Mouse (Mus musculus) retina, embryonic 14.5 days (tissue): Measurements from ENCODE around the gene Mea1.

ENCODE experiments used
- DNase-seq: peaks from one replicate; pipeline ENCODE4 v3.0.0-alpha.2; 2015; ENCODE audit warnings: low spot score

The Mea1 gene

DNA sequence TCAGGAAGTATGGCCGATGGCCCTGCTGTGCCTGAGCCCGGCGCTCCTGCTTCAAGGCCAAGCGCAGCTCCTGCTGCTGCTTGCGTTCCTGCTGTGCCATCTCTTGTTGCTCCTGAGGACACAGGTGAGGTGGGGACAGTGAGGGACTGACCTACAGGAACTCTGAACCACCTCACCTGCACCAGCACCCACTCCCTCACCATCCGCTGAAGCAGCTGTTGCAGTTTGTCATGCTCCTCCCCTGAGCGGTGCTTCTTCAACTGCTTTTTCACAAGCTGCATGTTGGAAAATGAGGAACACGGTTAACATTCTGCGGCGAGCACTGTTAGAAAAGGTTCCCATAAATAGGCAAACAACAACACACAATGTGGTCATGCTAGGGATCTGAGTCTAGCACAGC is 8.7 kb upstream of the Mea1 start:
- DNase-seq: no peak

- DNase-seq: peak; percentile 92
These were observed 4.6 kb upstream of the Mea1 start, which contains the start of gene Rrp36 for GRCm38 (mm10) chr17:46673850-46674529. Gene Rrp36, minus strand, starts transcription at chr17:46674352.

- DNase-seq: no peak
These were observed 3.9 kb upstream of the Mea1 start for GRCm38 (mm10) chr17:46674530-46675283.

DNA sequence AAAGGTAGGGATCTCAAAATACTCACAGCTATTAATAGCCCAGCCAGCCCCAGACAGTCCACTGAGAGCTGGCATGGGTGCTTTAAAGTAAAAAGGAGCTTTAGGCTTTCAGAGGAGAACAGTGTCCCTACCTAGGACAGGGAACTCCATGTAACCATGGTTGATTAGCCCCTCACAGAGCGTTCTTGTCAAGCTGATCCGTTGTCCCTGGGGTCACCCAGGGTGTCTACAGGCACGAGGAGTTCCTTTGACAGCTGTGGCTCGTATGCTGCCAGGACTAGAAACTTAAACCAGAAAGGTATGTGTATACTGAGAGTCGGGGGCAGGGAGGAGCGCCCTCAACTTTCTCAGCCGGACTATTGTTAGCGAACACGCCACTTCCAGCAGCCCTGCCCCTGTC is 318 bp downstream of the Mea1 start:
- DNase-seq: no peak

GRCm38 (mm10) chr17:46679843-46680759 is 1.5 kb downstream of the Mea1 start:
- DNase-seq: peak; percentile 65

- peak; percentile 98 for DNase-seq
These were observed 2.3 kb downstream of the Mea1 start, which contains the start of gene Klhdc3 for GRCm38 (mm10) chr17:46680760-46681373. Gene Klhdc3, minus strand, starts transcription at chr17:46680914.

- no peak for DNase-seq
These were observed 3.0 kb downstream of the Mea1 start for GRCm38 (mm10) chr17:46681466-46682118.

DNA sequence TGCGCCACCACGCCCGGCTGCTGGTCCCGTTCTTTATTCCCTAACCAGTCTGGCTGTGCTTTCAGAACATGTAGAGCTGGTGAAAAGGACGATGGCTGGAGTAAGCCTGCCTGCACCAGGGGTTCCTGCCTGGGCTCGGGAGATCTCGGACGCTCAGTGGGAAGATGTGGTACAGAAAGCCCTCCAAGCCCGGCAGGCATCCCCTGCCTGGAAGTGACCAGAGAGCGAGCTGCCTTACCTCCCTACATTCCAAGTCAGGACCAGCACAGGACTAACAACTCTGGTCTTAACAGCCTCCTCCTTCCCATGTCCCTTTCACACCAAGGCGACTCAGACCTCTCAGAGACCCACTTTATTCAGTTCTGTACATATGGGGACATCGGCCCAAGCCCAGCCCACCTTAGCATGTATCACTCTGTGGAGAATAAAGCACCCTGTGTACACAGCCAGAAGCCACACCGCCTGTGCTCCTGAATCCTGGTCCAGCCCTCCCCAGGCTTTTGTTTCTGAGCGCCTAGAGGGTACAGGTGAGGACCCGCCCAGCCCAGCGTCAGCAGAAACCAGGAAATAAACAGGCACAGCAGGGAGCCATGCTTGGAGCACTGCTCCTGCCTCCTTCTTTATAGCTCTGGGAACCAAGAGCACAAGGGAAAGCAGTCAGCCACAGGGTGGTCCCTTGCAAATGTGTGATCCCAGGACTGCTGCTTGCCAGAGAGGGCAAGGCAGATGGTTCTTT is 4.2 kb downstream of the Mea1 start:
- no peak for DNase-seq

DNA sequence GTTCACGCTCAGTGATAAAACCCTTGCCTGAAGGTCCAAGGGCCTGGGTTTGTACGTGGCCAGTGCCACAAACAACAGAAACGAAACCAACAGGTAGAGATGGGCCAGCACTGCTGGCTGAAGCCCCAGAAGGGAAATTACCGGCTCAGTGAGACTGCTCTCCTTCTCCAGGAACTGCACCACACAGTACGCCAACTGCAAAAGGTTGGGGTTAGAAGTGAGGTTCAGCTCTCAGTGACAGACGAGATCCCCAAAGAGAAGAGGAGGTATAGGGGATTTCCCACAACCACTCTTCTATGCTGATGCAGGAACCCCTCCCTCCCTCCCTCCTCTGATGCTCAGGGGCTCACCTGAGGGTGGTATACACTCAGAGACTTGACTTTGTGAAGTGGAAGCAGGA is 7.3 kb downstream of the Mea1 start:
- DNase-seq: no peak

DNA sequence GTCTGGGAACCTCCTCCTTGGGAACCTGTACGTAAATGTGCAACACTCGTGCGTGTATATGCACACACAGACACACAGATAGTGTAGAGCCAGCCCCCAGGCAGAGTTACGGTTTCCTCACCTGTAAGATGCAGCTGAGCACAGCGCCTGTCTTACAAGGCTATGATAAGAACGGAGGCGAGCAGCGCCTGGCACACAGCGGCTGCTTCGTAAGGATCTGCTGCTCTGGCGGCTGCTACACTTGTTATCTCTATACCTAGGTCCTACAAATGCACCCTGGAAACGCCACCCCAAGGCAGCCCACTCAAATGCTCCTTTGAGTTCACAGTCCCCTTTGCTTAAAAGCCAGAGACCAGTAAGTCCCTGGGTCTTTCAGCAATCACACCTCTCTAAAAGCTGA is 12.1 kb downstream of the Mea1 start:
- DNase-seq: no peak

- DNase-seq: no peak
These were observed 12.8 kb downstream of the Mea1 start for GRCm38 (mm10) chr17:46691390-46691789.

DNA sequence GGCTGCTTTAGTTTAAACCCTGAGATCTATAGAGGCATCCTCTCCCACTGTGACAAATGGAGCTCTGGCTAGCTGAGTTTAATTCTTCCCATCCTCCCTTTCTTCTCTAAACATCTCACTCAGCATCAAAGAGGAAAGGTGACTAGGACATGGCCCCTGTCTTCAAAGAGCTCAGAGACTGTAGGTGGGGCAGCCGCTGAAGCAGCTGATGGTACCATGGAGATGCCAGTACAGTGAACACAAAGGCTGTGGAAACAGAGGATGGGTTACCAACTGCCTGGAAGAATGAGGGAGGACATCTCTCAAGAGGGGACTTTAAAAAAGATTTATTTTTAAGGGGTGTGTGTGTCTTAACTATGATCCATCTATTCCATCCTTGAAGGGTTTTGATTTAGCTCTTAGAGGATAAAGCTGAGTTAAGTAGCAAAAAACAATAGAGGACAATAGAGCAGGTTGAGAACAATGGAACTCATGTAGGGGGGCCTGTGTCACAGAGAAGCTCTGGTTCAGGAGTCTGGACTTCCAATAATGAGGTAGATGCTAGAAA is 16.0 kb downstream of the Mea1 start:
- no peak for DNase-seq

DNA sequence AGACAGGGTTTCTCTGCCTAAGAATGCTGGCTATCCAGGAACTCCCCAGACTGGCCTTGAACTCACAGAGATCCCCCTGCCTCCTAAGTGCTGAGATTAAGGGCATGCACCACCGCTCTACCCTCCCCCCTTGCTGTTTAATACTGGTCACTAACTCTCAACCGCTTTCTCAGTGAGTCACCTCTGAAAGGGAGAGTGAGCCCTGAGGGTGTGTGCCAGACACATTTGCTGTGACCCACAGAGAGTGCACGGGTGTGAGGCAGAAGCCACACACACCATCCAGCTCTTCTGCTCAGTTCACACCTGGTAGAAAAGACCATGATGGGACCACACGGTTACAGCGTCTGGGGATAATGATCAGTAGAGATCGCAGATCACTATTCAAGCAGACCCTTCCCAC is 19.9 kb downstream of the Mea1 start:
- DNase-seq: no peak

- DNase-seq: no peak
These were observed 20.7 kb downstream of the Mea1 start for GRCm38 (mm10) chr17:46699245-46699644.

- no peak for DNase-seq
These were observed 21.3 kb downstream of the Mea1 start for GRCm38 (mm10) chr17:46699912-46700311.

DNA sequence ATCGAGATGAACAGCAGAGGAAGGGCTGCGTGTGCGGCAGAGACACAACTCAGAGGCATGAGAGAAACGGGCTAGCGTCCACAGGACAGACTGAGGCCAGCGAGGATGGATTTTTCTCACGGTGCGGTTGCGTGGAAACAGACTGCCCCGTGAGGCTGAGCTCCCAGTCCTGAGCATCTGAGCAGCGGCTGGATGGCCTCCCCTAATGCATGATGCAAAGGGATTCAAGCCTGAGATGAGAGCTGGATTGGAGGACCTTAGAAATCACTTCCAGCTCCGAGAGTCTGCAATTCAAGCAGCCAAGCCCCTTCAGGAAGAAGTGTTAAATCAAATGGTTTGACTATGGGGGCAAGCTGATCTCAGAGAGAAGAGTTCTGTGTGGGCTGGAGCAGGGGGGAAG is 22.9 kb downstream of the Mea1 start:
- no peak for DNase-seq

- no peak for DNase-seq
These were observed 23.5 kb downstream of the Mea1 start for GRCm38 (mm10) chr17:46702100-46702499.

DNA sequence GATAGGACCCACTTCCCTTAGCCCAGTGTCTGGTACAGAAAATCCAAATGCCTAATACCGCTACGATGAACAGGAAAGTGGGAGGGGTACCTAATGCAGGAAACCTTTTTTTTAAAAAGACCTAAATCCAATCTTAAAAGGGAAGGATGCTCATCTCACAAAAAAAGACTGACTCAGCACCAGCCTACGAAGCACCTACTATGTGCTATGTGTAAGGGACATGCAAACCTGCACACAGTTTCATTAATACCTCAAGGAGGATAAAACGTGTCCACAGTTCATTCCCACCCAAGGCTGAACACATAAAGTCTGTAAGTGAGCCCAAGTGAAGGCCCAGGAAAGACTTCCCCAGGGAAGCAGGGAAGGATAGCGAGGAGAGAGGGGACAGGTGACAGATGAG is 23.9 kb downstream of the Mea1 start:
- DNase-seq: no peak

DNA sequence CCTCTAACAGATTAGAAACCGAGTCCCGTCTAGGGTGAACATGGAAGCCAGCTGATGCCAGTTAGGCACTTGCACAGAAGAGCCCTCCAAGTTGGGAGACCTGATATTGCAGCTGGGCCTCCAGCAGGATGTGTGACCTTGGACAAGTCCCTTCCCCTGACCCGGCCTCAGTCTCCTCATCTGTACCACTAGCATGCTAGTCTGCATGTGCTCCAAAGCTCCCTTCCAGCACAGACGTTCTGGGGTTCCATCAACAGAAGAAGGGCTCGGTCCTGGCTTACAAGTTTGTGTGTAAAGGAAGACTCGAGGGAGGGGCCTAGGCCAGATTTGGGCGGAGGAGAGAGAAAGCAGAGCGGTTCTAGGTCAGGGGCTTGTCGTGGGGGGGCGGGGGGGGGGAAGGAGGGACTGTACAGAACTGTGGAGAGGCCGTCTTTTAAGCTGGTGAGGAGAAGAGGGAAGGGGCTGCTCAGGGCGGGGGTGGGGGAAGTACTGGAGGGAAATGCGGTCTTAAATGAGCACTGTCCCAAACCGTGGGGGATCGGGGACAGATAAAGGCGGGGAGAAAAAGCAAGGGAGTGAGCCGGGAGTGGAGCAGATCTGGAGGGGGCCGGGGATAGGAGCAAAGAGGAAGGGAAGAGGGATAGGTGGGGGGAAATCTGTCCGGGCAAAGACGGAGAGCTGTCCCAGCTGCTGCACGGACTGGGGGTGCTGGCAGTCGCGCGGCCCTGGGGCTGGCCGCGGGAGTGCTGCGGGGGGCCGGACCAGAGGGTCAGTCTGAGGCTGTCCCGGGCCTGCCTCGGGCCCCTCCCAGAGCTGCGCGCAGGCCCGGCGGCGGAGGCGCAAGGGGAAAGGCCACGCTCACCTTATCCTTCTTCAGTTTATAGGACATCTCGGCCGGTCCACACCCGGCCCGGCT is 25.6 kb downstream of the Mea1 start:
- DNase-seq: no peak
